Mouse (Mus musculus) CH12.LX (cell line): ENCODE measurements at regions not wholly inside any gene's neighbourhood (a gene's known extent, or its start where the extent isn't known, plus 50 kb on each side); places are given as distances from the start of the nearest gene placed in this dataset.

Experiments used
- DNase-seq: peaks from one replicate; pipeline ENCODE4 v3.0.0-alpha.2; 2013; ENCODE audit errors: extremely low read depth
- H3K27ac ChIP-seq: 2 replicates; pipeline ENCODE4 v1.5.1; 2012; ENCODE audit warnings: low read depth, mild to moderate bottlenecking, control low read depth, moderate library complexity; ENCODE audit not compliant: insufficient read depth
- H3K27me3 ChIP-seq: replicated peaks from 2 replicates; pipeline ENCODE3; 2012; ENCODE audit warnings: inconsistent platforms
- H3K36me3 ChIP-seq, 2 experiments: replicated peaks in 1 of 2; 2 replicates each; pipeline versions ENCODE3 to v1.6.1; 2012; ENCODE audit warnings: inconsistent platforms in 1 of 2, low read length in 1 of 2, mild to moderate bottlenecking in 1 of 2, mixed read lengths in 1 of 2, moderate library complexity in 1 of 2; ENCODE audit not compliant: control insufficient read depth in 1 of 2, insufficient read depth in 1 of 2
- H3K4me1 ChIP-seq, 2 experiments: 2 replicates each; pipeline ENCODE4 v1.6.1; 2012; ENCODE audit warnings: inconsistent platforms in 1 of 2, moderate library complexity in 1 of 2; ENCODE audit not compliant: insufficient read depth in 2 of 2, control insufficient read depth in 1 of 2
- H3K4me2 ChIP-seq: 2 replicates; pipeline ENCODE4 v1.6.1; 2012; ENCODE audit warnings: low read depth, mild to moderate bottlenecking, control low read depth; ENCODE audit not compliant: poor library complexity, insufficient read depth, severe bottlenecking
- H3K4me3 ChIP-seq, 3 experiments: fragments of 150-350 bp in 1 of 3; sonication (generic) in 1 of 3; replicated peaks in 1 of 3; 2 replicates each; pipeline versions ENCODE3 to v1.5.1; 2011 to 2012; ENCODE audit warnings: low read depth in 2 of 3, low read length in 2 of 3, mild to moderate bottlenecking in 2 of 3, moderate library complexity in 2 of 3, control low read depth in 1 of 3, improper control_type of control experiment in 1 of 3, inconsistent platforms in 1 of 3, mixed read lengths in 1 of 3; ENCODE audit not compliant: poor library complexity in 1 of 3
- H3K79me2 ChIP-seq: replicated peaks from 2 replicates; pipeline ENCODE4 v1.6.1; 2012; ENCODE audit warnings: mild to moderate bottlenecking, moderate library complexity; ENCODE audit not compliant: control insufficient read depth, poor library complexity, insufficient read depth, severe bottlenecking; ENCODE audit errors: extremely low read depth
- H3K9ac ChIP-seq: 2 replicates; pipeline ENCODE4 v1.6.1; 2012; ENCODE audit warnings: low read depth, mild to moderate bottlenecking, control low read depth, moderate library complexity; ENCODE audit not compliant: insufficient read depth
- H3K9me3 ChIP-seq: replicated peaks from 2 replicates; pipeline ENCODE3; 2012; ENCODE audit warnings: low read length, inconsistent platforms, mixed read lengths
- BHLHE40 ChIP-seq: IDR thresholded peaks from 2 replicates; pipeline ENCODE4 v1.6.1; 2011; ENCODE audit warnings: mild to moderate bottlenecking, low read depth, low read length, improper control_type of control experiment
- CTCF ChIP-seq, 2 experiments: IDR thresholded peaks in 1 of 2; conservative IDR thresholded peaks in 1 of 2; 2 replicates each; pipeline ENCODE4 v1.5.1; 2011 to 2012; ENCODE audit warnings: low read depth in 2 of 2, low read length in 2 of 2, improper control_type of control experiment in 1 of 2, inconsistent platforms in 1 of 2, mild to moderate bottlenecking in 1 of 2, moderate library complexity in 1 of 2
- E2F4 ChIP-seq: IDR thresholded peaks from 2 replicates; pipeline ENCODE4 v1.6.1; 2011; ENCODE audit warnings: low read depth, low read length, improper control_type of control experiment; ENCODE audit not compliant: insufficient replicate concordance
- ELF1 ChIP-seq: IDR thresholded peaks from 2 replicates; pipeline ENCODE4 v1.6.1; 2014; ENCODE audit warnings: low read depth, mild to moderate bottlenecking, inconsistent platforms, low read length, improper control_type of control experiment
- EP300 ChIP-seq: IDR thresholded peaks from 2 replicates; pipeline ENCODE4 v1.6.1; 2011; ENCODE audit warnings: low read length, improper control_type of control experiment
- ETS1 ChIP-seq: conservative IDR thresholded peaks from 2 replicates; pipeline ENCODE4 v1.6.1; 2012; ENCODE audit warnings: low read depth, mild to moderate bottlenecking, inconsistent platforms, low read length, improper control_type of control experiment, moderate library complexity
- GABPA ChIP-seq: IDR thresholded peaks from 2 replicates; pipeline ENCODE4 v1.6.1; 2012; ENCODE audit warnings: low read depth, low read length, improper control_type of control experiment, inconsistent platforms; ENCODE audit not compliant: insufficient replicate concordance
- IRF4 ChIP-seq: IDR thresholded peaks from 2 replicates; pipeline ENCODE4 v1.6.1; 2014; ENCODE audit warnings: low read depth, mild to moderate bottlenecking, inconsistent platforms, low read length, improper control_type of control experiment
- JUN ChIP-seq: IDR thresholded peaks from 2 replicates; pipeline ENCODE4 v1.6.1; 2011; ENCODE audit warnings: low read depth, mild to moderate bottlenecking, low read length, improper control_type of control experiment, moderate library complexity; ENCODE audit not compliant: insufficient read depth
- JUND ChIP-seq: conservative IDR thresholded peaks from 2 replicates; pipeline ENCODE4 v1.6.1; 2011; ENCODE audit warnings: low read depth, low read length, improper control_type of control experiment
- KAT2A ChIP-seq: IDR thresholded peaks from 2 replicates; pipeline ENCODE4 v1.6.1; 2012; ENCODE audit warnings: low read length, improper control_type of control experiment, inconsistent platforms; ENCODE audit not compliant: insufficient replicate concordance
- MAX ChIP-seq: IDR thresholded peaks from 2 replicates; pipeline ENCODE4 v1.6.1; 2011; ENCODE audit warnings: low read length, improper control_type of control experiment
- MEF2A ChIP-seq: IDR thresholded peaks from 2 replicates; pipeline ENCODE4 v1.6.1; 2014; ENCODE audit warnings: low read depth, mild to moderate bottlenecking, inconsistent platforms, low read length, improper control_type of control experiment, borderline replicate concordance
- NRF1 ChIP-seq: IDR thresholded peaks from 2 replicates; pipeline ENCODE4 v1.6.1; 2014; ENCODE audit warnings: low read depth, mild to moderate bottlenecking, inconsistent platforms, low read length, improper control_type of control experiment, moderate library complexity
- POLR2AphosphoS2 ChIP-seq: IDR thresholded peaks from 2 replicates; pipeline ENCODE4 v1.6.1; 2011; ENCODE audit warnings: low read depth, low read length, improper control_type of control experiment
- SIN3A ChIP-seq: IDR thresholded peaks from 2 replicates; pipeline ENCODE4 v1.6.1; 2012; ENCODE audit warnings: low read length, improper control_type of control experiment, inconsistent platforms
- TBP ChIP-seq: conservative IDR thresholded peaks from 2 replicates; pipeline ENCODE4 v1.6.1; 2011; ENCODE audit warnings: low read depth, low read length, improper control_type of control experiment
- USF1 ChIP-seq: IDR thresholded peaks from 2 replicates; pipeline ENCODE4 v1.6.1; 2014; ENCODE audit warnings: low read depth, mild to moderate bottlenecking, inconsistent platforms, low read length, improper control_type of control experiment
- ZC3H11A ChIP-seq: IDR thresholded peaks from 2 replicates; pipeline ENCODE4 v1.6.1; 2012; ENCODE audit warnings: low read depth, mild to moderate bottlenecking, inconsistent platforms, low read length, improper control_type of control experiment
- ZKSCAN1 ChIP-seq: IDR thresholded peaks from 2 replicates; pipeline ENCODE4 v1.6.1; 2012; ENCODE audit warnings: low read depth, inconsistent platforms, low read length, improper control_type of control experiment, borderline replicate concordance
- ZNF384 ChIP-seq: IDR thresholded peaks from 2 replicates; pipeline ENCODE4 v1.6.1; 2012; ENCODE audit warnings: low read depth, low read length, improper control_type of control experiment, inconsistent platforms
- dilution Hi-C: fragments of 300-500 bp; cut with MboI; formaldehyde crosslinking; loops from 2 replicates; pipeline ENCODE4 v1.14.3; 2020; ENCODE audit warnings: low sequenced_read_pairs; ENCODE audit not compliant: extremely low pct_unique_long_range_greater_than_20kb, extremely low pct_ligation_motif_present
- in situ Hi-C: fragments of 300-500 bp; cut with MboI; formaldehyde crosslinking; loops from 3 replicates; pipeline ENCODE4 v1.14.3; 2019; ENCODE audit warnings: low sequenced_read_pairs, low pct_ligation_motif_present, low pct_unique_long_range_greater_than_20kb, mixed read lengths

DNA sequence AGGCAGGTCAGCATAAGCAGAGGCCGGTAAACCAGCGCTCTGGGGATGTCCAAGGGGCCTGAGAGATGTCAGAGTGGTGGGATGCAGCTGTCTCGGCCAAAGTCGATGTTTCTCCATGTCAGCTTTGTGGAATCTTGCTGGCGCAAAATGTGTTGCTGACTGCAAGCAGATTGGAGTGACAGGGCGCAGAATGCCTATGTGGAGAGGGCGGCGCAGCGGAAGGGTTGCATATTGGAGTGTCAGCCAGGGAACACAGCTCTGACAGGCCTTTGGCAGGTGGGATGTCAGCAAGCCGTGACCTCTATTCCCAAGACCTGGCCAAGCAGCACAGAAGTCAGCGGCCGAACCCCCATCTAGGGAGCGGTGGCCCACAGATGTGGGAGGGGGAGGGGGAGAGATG, 153.1 kb upstream of the Csf3r start:
- peaks cover 95% of the 10 kb centered on the region for H3K27me3 ChIP-seq
- peaks cover 6% of the 10 kb centered on the region for H3K9me3 ChIP-seq
- H3K4me1 ChIP-seq: no peaks in the 10 kb centered on the region
- in situ Hi-C loops: no loop called here
- H3K9ac ChIP-seq: no peak overlapping the region
- no peak overlapping the region for H3K27ac ChIP-seq
- H3K79me2 ChIP-seq: no peaks in the 10 kb centered on the region
- H3K36me3 ChIP-seq: no peaks in the 10 kb centered on the region
- TF ChIP-seq EP300: no peak
- no peak for TF ChIP-seq NRF1
- no peak for TF ChIP-seq TBP
- no peak for TF ChIP-seq ETS1
- TF ChIP-seq JUND: no peak
- no peak for TF ChIP-seq GABPA
- TF ChIP-seq BHLHE40: no peak
- no peak for DNase-seq
- H3K4me3 ChIP-seq: no peak overlapping the region
- H3K4me2 ChIP-seq: no peak overlapping the region
- dilution Hi-C loops: no loop called here

DNA sequence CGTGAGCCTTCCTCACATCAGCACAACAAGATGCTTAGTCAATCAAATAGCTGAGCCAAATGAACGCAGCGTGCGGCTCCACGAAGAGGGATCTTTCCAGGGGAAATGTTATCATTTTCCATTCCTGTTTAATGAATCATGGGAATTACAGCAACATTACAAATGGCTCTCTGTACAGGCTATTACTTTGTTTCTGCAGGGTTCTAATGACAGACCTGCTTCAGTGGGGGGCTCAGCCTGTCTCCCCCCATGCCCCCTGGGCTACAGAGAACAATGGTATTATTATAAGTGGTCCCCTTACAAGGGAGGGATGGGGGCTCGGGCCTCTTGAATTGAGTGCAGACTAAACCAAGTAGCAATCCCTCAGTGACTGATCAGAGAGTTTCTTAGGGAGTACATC, 144.3 kb upstream of the Csf3r start:
- H3K27me3 ChIP-seq: peaks cover 88% of the 10 kb centered on the region
- H3K79me2 ChIP-seq: no peaks in the 10 kb centered on the region
- H3K9me3 ChIP-seq: no peaks in the 10 kb centered on the region
- no peak overlapping the region for H3K4me3 ChIP-seq
- H3K4me2 ChIP-seq: no peak overlapping the region
- H3K4me1 ChIP-seq: no peaks in the 10 kb centered on the region
- TF ChIP-seq E2F4 (no peak), ZC3H11A (no peak), ZKSCAN1 (no peak), TBP (no peak), SIN3A (no peak), CTCF (conservative IDR thresholded peaks at IDR 0.05 in 1 of 2, IDR thresholded peaks at IDR 0.05 in 1 of 2; ENCODE audit: low read depth in 2 of 2, low read length in 2 of 2) (no peak), EP300 (no peak), USF1 (no peak), ELF1 (no peak), BHLHE40 (no peak), ETS1 (no peak), MEF2A (no peak), JUN (no peak), NRF1 (no peak), ZNF384 (no peak), POLR2AphosphoS2 (no peak), KAT2A (no peak), IRF4 (no peak), MAX (no peak)
- dilution Hi-C loops: no loop called here
- in situ Hi-C loops: no loop called here
- no peak overlapping the region for H3K27ac ChIP-seq
- no peak overlapping the region for H3K9ac ChIP-seq
- no peak for DNase-seq
- H3K36me3 ChIP-seq: no peaks in the 10 kb centered on the region
